Comparison of ENCODE assay signal across 30 mouse cellular contexts in genomic region chr2:10583103-10583502, GRCm38 (mm10).
"Had no signal": no experiment of that assay in that cellular context is flagged by ENCODE, and none has a peak within 500 bp of the region (broad histone marks: within the 10 kb centered on the region; RNA-seq: fewer than 3 reads in every experiment).

No protein-coding gene starts in this region.

- H3K27me3 ChIP-seq: limb, embryonic 12.5 days; limb, embryonic 13.5 days; limb, embryonic 15.5 days; liver, embryonic 12.5 days; liver, embryonic 13.5 days; liver, embryonic 15.5 days; lung, embryonic 15.5 days; megakaryocyte, embryonic 14.5 days; midbrain, embryonic 12.5 days; midbrain, embryonic 13.5 days; neural tube, embryonic 12.5 days; neural tube, embryonic 13.5 days had no signal

- ATAC-seq: liver, embryonic 12.5 days; liver, postnatal 0 days; lung, postnatal 0 days; midbrain, embryonic 13.5 days; midbrain, embryonic 16.5 days had no signal

- H3K4me3 ChIP-seq: limb, embryonic 10.5 days; limb, embryonic 12.5 days; limb, embryonic 13.5 days; limb, embryonic 15.5 days; liver, embryonic 12.5 days; liver, embryonic 13.5 days; liver, embryonic 15.5 days; lung, embryonic 15.5 days; megakaryocyte, embryonic 14.5 days; midbrain, embryonic 10.5 days; midbrain, embryonic 12.5 days; midbrain, embryonic 13.5 days; myocyte; neural tube, embryonic 12.5 days; neural tube, embryonic 13.5 days had no signal

- H3K9ac ChIP-seq: limb, embryonic 12.5 days; limb, embryonic 13.5 days; limb, embryonic 15.5 days; liver, embryonic 12.5 days; liver, embryonic 13.5 days; liver, embryonic 14.5 days; liver, embryonic 15.5 days; liver, postnatal 0 days; lung, embryonic 14.5 days; lung, embryonic 15.5 days; midbrain, embryonic 12.5 days; midbrain, embryonic 13.5 days; neural tube, embryonic 12.5 days; neural tube, embryonic 13.5 days had no signal

- H3K4me1 ChIP-seq: limb, embryonic 10.5 days; limb, embryonic 12.5 days; limb, embryonic 13.5 days; limb, embryonic 15.5 days; liver, embryonic 12.5 days; liver, embryonic 13.5 days; liver, embryonic 15.5 days; lung, embryonic 15.5 days; midbrain, embryonic 10.5 days; midbrain, embryonic 12.5 days; midbrain, embryonic 13.5 days; neural tube, embryonic 12.5 days; neural tube, embryonic 13.5 days had no signal

- H3K9me3 ChIP-seq: limb, embryonic 10.5 days; limb, embryonic 12.5 days; limb, embryonic 13.5 days; limb, embryonic 15.5 days; liver, embryonic 12.5 days; liver, embryonic 13.5 days; liver, embryonic 15.5 days; lung, embryonic 15.5 days; midbrain, embryonic 10.5 days; midbrain, embryonic 12.5 days; midbrain, embryonic 13.5 days; neural tube, embryonic 12.5 days; neural tube, embryonic 13.5 days had no signal

- H3K27ac ChIP-seq: limb, embryonic 10.5 days; limb, embryonic 12.5 days; limb, embryonic 13.5 days; limb, embryonic 15.5 days; liver, embryonic 12.5 days; liver, embryonic 13.5 days; liver, embryonic 14.5 days; liver, embryonic 15.5 days; lung, embryonic 15.5 days; macrophage; midbrain, embryonic 10.5 days; midbrain, embryonic 12.5 days; midbrain, embryonic 13.5 days; neural tube, embryonic 12.5 days; neural tube, embryonic 13.5 days had no signal

- H3K4me2 ChIP-seq: limb, embryonic 12.5 days; limb, embryonic 13.5 days; limb, embryonic 15.5 days; liver, embryonic 12.5 days; liver, embryonic 13.5 days; liver, embryonic 15.5 days; lung, embryonic 14.5 days; lung, embryonic 15.5 days; midbrain, embryonic 12.5 days; midbrain, embryonic 13.5 days; neural tube, embryonic 12.5 days; neural tube, embryonic 13.5 days had no signal

- DNase-seq: left cerebral cortex, postnatal 4 days; liver; liver, embryonic 13.5 days; liver, postnatal 0 days; lung, adult 18-20 months; lung, adult 2 months; lung, embryonic 14.5 days; lung, postnatal 10 days; lung, postnatal 14 days; lung, postnatal 36 days; lung, postnatal 4 days; midbrain, embryonic 14.5 days had no signal

- H3K36me3 ChIP-seq: limb, embryonic 10.5 days; limb, embryonic 12.5 days; limb, embryonic 13.5 days; limb, embryonic 15.5 days; liver, embryonic 12.5 days; liver, embryonic 13.5 days; liver, embryonic 15.5 days; lung, embryonic 15.5 days; midbrain, embryonic 10.5 days; midbrain, embryonic 12.5 days; midbrain, embryonic 13.5 days; neural tube, embryonic 12.5 days; neural tube, embryonic 13.5 days had no signal
